In the genomic region with DNA sequence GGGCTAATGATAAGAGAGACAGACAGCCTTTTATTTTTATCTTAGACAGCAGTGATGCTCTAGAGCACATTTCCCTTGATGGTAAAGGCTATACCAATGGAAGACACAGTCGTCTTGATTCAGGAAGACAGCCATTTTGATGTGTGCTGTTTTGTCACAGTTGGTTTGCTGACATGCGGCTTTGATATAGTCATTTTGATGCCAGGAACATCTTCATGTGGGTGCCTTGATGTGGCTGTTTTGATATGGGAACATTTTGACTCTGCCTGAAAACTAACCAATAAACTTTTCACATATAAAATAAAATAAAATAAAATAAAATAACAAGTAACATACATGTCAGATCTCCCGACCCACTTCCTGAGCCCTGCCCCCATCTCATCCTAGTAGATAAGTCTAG, we compare ENCODE assay signal across 13 mouse cellular contexts.
"Had no signal": no experiment of that assay in that cellular context is flagged by ENCODE, and none has a peak within 500 bp of the region (broad histone marks: within the 10 kb centered on the region; RNA-seq: fewer than 3 reads in every experiment).

No protein-coding gene starts in this region.

- H3K4me1 ChIP-seq: limb, embryonic 10.5 days; liver, embryonic 15.5 days had no signal

- H3K4me3 ChIP-seq: limb, embryonic 10.5 days; liver, embryonic 15.5 days; stomach, embryonic 15.5 days had no signal

- H3K9ac ChIP-seq: liver, embryonic 15.5 days; lung, embryonic 14.5 days; stomach, embryonic 15.5 days had no signal

- H3K9me3 ChIP-seq: limb, embryonic 10.5 days; liver, embryonic 15.5 days; stomach, embryonic 15.5 days had no signal

- H3K36me3 ChIP-seq: limb, embryonic 10.5 days; liver, embryonic 15.5 days; stomach, embryonic 15.5 days had no signal

- DNase-seq: kidney, adult 11 months; kidney, postnatal 36 days; lung, embryonic 14.5 days; lung, postnatal 10 days; lung, postnatal 4 days; right cerebral cortex, postnatal 14 days had no signal

- ATAC-seq: midbrain, embryonic 16.5 days had no signal

- H3K27me3 ChIP-seq: liver, embryonic 15.5 days; stomach, embryonic 15.5 days had no signal

- H3K4me2 ChIP-seq: liver, embryonic 11.5 days; liver, embryonic 15.5 days; lung, embryonic 14.5 days; midbrain, embryonic 11.5 days; stomach, embryonic 15.5 days had no signal

- H3K27ac ChIP-seq: kidney, postnatal 0 days; limb, embryonic 10.5 days; liver, embryonic 15.5 days; stomach, embryonic 15.5 days had no signal
